Mouse (Mus musculus) ES-E14 (cell line): ENCODE measurements at regions not wholly inside any gene's neighbourhood (a gene's known extent, or its start where the extent isn't known, plus 50 kb on each side); places are given as distances from the start of the nearest gene placed in this dataset.

Experiments
- CHD2 ChIP-seq: IDR thresholded peaks from 2 replicates; pipeline ENCODE4 v1.6.1; 2014; ENCODE audit warnings: mild to moderate bottlenecking, low read depth, low read length, inconsistent platforms
- HCFC1 ChIP-seq: IDR thresholded peaks from 2 replicates; pipeline ENCODE4 v1.6.1; 2012; ENCODE audit warnings: low read length, inconsistent platforms, borderline replicate concordance; ENCODE audit not compliant: insufficient read depth
- MAFK ChIP-seq: IDR thresholded peaks from 2 replicates; pipeline ENCODE4 v1.6.1; 2014; ENCODE audit warnings: mild to moderate bottlenecking, low read depth, low read length, inconsistent platforms; ENCODE audit not compliant: insufficient read depth

DNA sequence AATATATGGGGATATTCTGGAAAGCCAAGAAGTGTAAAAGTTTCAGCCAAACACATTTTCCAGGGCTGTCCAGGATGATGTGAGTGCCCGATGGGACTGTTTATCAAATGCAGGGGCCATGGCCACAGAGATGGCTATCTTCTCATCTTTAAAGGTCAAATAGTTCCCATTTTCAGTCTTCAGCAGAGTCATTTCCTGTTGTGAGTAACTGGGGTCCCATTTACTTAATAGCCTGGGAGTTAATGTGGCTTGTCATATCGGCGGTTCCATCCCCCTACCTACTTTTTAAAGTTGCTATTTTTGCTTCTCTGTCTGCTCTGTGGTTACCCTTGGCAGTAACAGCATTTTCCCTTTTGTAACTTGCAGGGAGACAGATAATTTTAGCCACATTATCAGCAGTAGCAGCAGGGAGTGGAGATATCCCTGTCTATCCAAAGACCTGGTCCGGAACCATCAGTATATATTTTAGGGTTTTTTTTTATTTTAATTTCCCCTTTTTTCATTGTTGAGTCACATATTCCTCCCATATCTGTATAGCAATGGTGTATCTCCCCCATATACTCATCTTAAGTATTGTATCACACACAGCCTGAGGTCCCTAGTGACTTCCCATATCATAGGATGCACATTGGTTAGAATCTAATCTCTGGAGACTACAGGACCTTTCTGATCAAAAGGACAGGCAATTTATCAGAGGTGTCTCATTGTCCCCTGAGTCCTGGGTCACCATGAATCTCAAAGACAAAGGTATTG is 103.2 kb downstream of the Stk35 start:
- TF ChIP-seq CHD2 (no peak), MAFK (no peak), HCFC1 (no peak)
